Mouse (Mus musculus) embryonic facial prominence, embryonic 15.5 days (tissue): ENCODE data around the gene Mybbp1a. TPM values are rescaled to one million over a fixed set of nuclear protein-coding genes. Genes with fewer than 3 reads are reported as not detected.
A peak's percentile ranks its signal among the peaks of the same experiment; 100 is the strongest.

ENCODE experiments used
- ATAC-seq: fragments of 200-750 bp; cut with Nextera tagmentation; 2 replicates; pipeline ENCODE4 v1.8.0; 2017; ENCODE audit warnings: low read depth, moderate TSS enrichment; ENCODE audit not compliant: insufficient number of reproducible peaks, low FRiP score, low TSS enrichment
- H3K27ac ChIP-seq: fragments of 300-500 bp; sonication (generic); replicated peaks from 2 replicates; pipeline ENCODE4 v1.5.1; 2015; ENCODE audit warnings: mild to moderate bottlenecking, inconsistent platforms
- H3K27me3 ChIP-seq: fragments of 300-500 bp; sonication (generic); 2 replicates; pipeline ENCODE4 v1.6.1; 2015; ENCODE audit warnings: inconsistent platforms
- H3K36me3 ChIP-seq: fragments of 300-500 bp; sonication (generic); 2 replicates; pipeline ENCODE4 v1.6.1; 2015; ENCODE audit warnings: mild to moderate bottlenecking, inconsistent platforms
- H3K4me1 ChIP-seq: fragments of 300-500 bp; sonication (generic); 2 replicates; pipeline ENCODE4 v1.6.1; 2015; ENCODE audit warnings: inconsistent platforms
- H3K4me2 ChIP-seq: fragments of 300-500 bp; sonication (generic); replicated peaks from 2 replicates; pipeline ENCODE4 v1.6.1; 2015; ENCODE audit warnings: mild to moderate bottlenecking, inconsistent platforms
- H3K4me3 ChIP-seq: fragments of 300-500 bp; sonication (generic); replicated peaks from 2 replicates; pipeline ENCODE4 v1.5.1; 2015; ENCODE audit warnings: mild to moderate bottlenecking, inconsistent platforms
- H3K9ac ChIP-seq: fragments of 300-500 bp; sonication (generic); 2 replicates; pipeline ENCODE4 v1.6.1; 2015; ENCODE audit warnings: inconsistent platforms
- H3K9me3 ChIP-seq: fragments of 300-500 bp; sonication (generic); replicated peaks from 2 replicates; pipeline ENCODE4 v1.6.1; 2016; ENCODE audit warnings: inconsistent platforms
- WGBS: fragments of 180-500 bp; shearing (Covaris S2); methylation state at CpG from one replicate; pipeline ENCODE4 v1.1.7; 2015; 5-methylcytosine and 5-hydroxymethylcytosine counted together
- polyA plus RNA-seq: library from polyadenylated mRNA; unstranded; fragments of >200 nt; fragmentation: Nextera tagmentation; extraction: Ambion mirVana; gene quantifications from 2 replicates; pipeline ENCODE4 v1.2.1, GENCODE M21; 2015

Mybbp1a gene
- 123 and 138 TPM in 2 replicates for polyA plus RNA-seq

GRCm38 (mm10) chr11:72440965-72441664 lies at the start of gene Mybbp1a:
Mybbp1a (plus strand) TSS chr11:72441355.
- Histone ChIP-seq H3K4me1 (peaks cover 17% of the 10 kb centered on the region), H3K4me3 (peak within 1 kb of the TSS; percentile 74), H3K27me3 (no peaks in the 10 kb centered on the region), H3K9me3 (no peaks in the 10 kb centered on the region), H3K27ac (peak within 1 kb of the TSS; percentile 93), H3K4me2 (peak within 1 kb of the TSS; percentile 87), H3K36me3 (peaks cover 38% of the 10 kb centered on the region), H3K9ac (peak within 1 kb of the TSS; percentile 88)
- WGBS, result under 1% methylated on average over 46 of the region's 46 CpGs
- peak; percentile 92 for ATAC-seq

GRCm38 (mm10) chr11:72393243-72393642 lies 47.9 kb upstream of the Mybbp1a start:
- Histone ChIP-seq H3K4me1 (peaks cover 63% of the 10 kb centered on the region), H3K9ac (no peak overlapping the region), H3K27ac (0 out of 2 replicates have a peak overlapping the region, but pooled peaks have one; percentile 24), H3K36me3 (no peaks in the 10 kb centered on the region), H3K27me3 (no peaks in the 10 kb centered on the region), H3K4me2 (0 out of 2 replicates have a peak overlapping the region, but pooled peaks have one; percentile 5), H3K9me3 (no peaks in the 10 kb centered on the region), H3K4me3 (no peak overlapping the region)
- 78% methylated on average over 3 of the region's 3 CpGs for WGBS
- no peak for ATAC-seq

DNA sequence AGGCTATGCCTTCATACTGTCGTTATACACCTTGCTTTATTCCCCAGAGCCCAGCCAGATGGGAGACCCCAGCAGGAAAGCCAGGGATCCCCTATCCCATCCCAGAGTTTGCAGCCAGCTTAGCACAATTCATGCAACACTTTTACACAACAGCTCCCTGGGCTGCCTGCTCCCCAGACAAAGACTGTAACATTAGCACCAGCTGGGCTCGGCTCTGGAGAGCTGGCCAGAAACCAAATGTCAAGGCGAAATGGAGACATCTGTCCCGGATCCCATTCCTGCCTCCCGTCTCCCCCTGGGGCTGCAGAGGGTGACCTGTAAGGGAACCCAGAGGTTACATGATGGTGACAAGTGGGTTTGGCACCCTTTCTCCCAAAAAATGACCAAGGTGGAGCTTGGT lies 47.5 kb upstream of the Mybbp1a start:
- Histone ChIP-seq H3K9me3 (no peaks in the 10 kb centered on the region), H3K36me3 (no peaks in the 10 kb centered on the region), H3K27me3 (no peaks in the 10 kb centered on the region), H3K9ac (no peak overlapping the region), H3K27ac (0 out of 2 replicates have a peak overlapping the region, but pooled peaks have one; percentile 24), H3K4me2 (0 out of 2 replicates have a peak overlapping the region, but pooled peaks have one; percentile 5), H3K4me3 (no peak overlapping the region), H3K4me1 (peaks cover 59% of the 10 kb centered on the region)
- peak; percentile 37; the same call in 1 of the 2 replicates for ATAC-seq
- WGBS, result 16% methylated on average over 5 of the region's 5 CpGs

- H3K4me2 ChIP-seq, result no peak overlapping the region
- no peak overlapping the region for H3K9ac ChIP-seq
- H3K27me3 ChIP-seq, result no peaks in the 10 kb centered on the region
- ATAC-seq, result no peak
- H3K4me3 ChIP-seq, result no peak overlapping the region
- peaks cover 53% of the 10 kb centered on the region for H3K4me1 ChIP-seq
- no peak overlapping the region for H3K27ac ChIP-seq
- WGBS, result 80% methylated on average over 2 of the region's 2 CpGs
- no peaks in the 10 kb centered on the region for H3K36me3 ChIP-seq
- H3K9me3 ChIP-seq, result no peaks in the 10 kb centered on the region
Measured at GRCm38 (mm10) chr11:72394694-72395093, 46.5 kb upstream of the Mybbp1a start.

- 52% methylated on average over 6 of the region's 6 CpGs for WGBS
- Histone ChIP-seq H3K27me3 (no peaks in the 10 kb centered on the region), H3K36me3 (no peaks in the 10 kb centered on the region), H3K27ac (0 out of 2 replicates have a peak overlapping the region, but pooled peaks have one; percentile 4), H3K4me2 (no peak overlapping the region), H3K9ac (no peak overlapping the region), H3K9me3 (no peaks in the 10 kb centered on the region), H3K4me1 (peaks cover 52% of the 10 kb centered on the region), H3K4me3 (no peak overlapping the region)
- ATAC-seq, result no peak; the same call in 1 of the 2 replicates
Measured at GRCm38 (mm10) chr11:72395652-72396051, 45.5 kb upstream of the Mybbp1a start.

DNA sequence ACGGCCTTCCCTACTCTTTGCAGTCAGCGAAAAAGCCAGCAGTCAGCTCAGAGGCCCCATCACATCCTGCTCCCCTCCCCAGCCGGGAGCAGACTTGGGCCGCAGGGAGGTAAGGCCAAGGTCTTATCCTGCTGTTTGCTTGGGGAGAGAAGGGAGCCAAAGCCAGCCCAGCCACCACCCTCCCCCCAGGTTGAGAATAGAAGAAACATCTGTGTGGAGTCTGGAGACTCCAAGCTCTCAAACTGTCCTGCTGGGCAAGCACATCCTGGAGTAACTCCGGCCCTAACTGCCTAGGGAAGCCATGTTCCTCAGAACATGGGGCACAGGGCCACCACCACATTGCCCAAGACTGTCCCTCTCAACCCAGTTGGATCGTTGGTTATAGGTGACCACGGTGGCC lies 44.5 kb upstream of the Mybbp1a start:
- Histone ChIP-seq H3K4me1 (peaks cover 57% of the 10 kb centered on the region), H3K9ac (no peak overlapping the region), H3K9me3 (no peaks in the 10 kb centered on the region), H3K36me3 (no peaks in the 10 kb centered on the region), H3K4me2 (no peak overlapping the region), H3K27me3 (no peaks in the 10 kb centered on the region), H3K4me3 (no peak overlapping the region), H3K27ac (peak overlapping the region; percentile 79)
- ATAC-seq, result no peak
- WGBS, result 55% methylated on average over 7 of the region's 7 CpGs

- peak overlapping the region; percentile 79 for H3K27ac ChIP-seq
- peaks cover 58% of the 10 kb centered on the region for H3K4me1 ChIP-seq
- no peaks in the 10 kb centered on the region for H3K27me3 ChIP-seq
- H3K9me3 ChIP-seq, result no peaks in the 10 kb centered on the region
- H3K4me3 ChIP-seq, result no peak overlapping the region
- WGBS, result 27% methylated on average over 10 of the region's 10 CpGs
- H3K4me2 ChIP-seq, result no peak overlapping the region
- H3K36me3 ChIP-seq, result no peaks in the 10 kb centered on the region
- H3K9ac ChIP-seq, result no peak overlapping the region
- ATAC-seq, result no peak
Measured at GRCm38 (mm10) chr11:72397072-72397471, 44.1 kb upstream of the Mybbp1a start.

GRCm38 (mm10) chr11:72397811-72398525 lies 43.2 kb upstream of the Mybbp1a start:
- WGBS, result 57% methylated on average over 8 of the region's 8 CpGs
- ATAC-seq, result no peak

DNA sequence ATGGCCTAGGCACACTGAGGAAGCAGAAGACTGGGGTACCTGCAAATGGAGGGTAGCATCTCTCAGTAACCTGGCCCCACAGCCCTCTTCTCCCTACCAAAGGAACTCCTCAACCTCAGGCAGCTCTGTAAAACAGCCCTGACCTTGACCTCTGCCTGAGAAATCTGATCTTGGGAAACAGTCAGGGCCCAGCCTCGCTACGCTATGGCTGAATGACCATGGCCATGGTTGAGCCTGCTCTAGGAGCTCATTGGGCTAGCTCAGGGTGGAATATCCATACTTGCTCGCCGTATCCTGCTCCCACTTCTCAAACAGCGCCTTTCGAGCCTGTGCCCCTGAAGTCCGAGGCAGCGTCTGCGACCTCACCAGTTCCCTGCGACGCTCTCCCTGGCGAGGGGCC lies 40.1 kb upstream of the Mybbp1a start:
- 75% methylated on average over 12 of the region's 12 CpGs for WGBS
- Histone ChIP-seq H3K27me3 (no peaks in the 10 kb centered on the region), H3K4me1 (peaks cover 31% of the 10 kb centered on the region), H3K36me3 (no peaks in the 10 kb centered on the region), H3K4me3 (no peak overlapping the region), H3K9me3 (no peaks in the 10 kb centered on the region), H3K27ac (0 out of 2 replicates have a peak overlapping the region, but pooled peaks have one; percentile 7), H3K4me2 (no peak overlapping the region), H3K9ac (no peak overlapping the region)
- ATAC-seq, result no peak

More at GRCm38 (mm10) chr11:72397811-72398525, 43.2 kb upstream of the Mybbp1a start:
- H3K9ac ChIP-seq, result no peak overlapping the region
- no peak overlapping the region for H3K4me3 ChIP-seq
- peaks cover 58% of the 10 kb centered on the region for H3K4me1 ChIP-seq
- no peaks in the 10 kb centered on the region for H3K27me3 ChIP-seq
- peak overlapping the region; percentile 79; the same call in 1 of the 2 replicates for H3K27ac ChIP-seq
- no peaks in the 10 kb centered on the region for H3K9me3 ChIP-seq
- H3K4me2 ChIP-seq, result no peak overlapping the region
- no peaks in the 10 kb centered on the region for H3K36me3 ChIP-seq

DNA sequence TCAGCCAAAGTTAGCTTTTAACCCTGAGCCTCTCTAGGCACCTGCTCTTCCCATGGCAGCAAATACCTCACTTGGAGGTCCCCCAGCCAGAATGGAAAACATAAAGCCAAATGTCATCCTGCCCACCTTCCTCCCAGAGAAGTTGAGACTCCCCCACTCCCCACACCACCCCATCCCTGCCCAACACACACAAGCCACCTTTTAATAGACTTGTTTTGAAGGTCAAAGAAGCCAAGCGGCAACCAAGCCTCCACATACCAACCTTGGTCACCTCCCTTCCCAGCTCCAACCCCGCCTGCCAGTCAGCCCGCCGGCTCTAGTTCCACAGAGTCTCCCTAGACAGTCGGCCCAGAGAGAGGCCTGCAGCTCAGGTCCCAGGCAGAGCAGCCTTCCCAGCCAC lies 39.1 kb upstream of the Mybbp1a start:
- no peaks in the 10 kb centered on the region for H3K9me3 ChIP-seq
- WGBS, result 64% methylated on average over 5 of the region's 5 CpGs
- H3K4me2 ChIP-seq, result no peak overlapping the region
- H3K9ac ChIP-seq, result no peak overlapping the region
- peaks cover 25% of the 10 kb centered on the region for H3K4me1 ChIP-seq
- no peak overlapping the region for H3K4me3 ChIP-seq
- no peak for ATAC-seq
- no peaks in the 10 kb centered on the region for H3K36me3 ChIP-seq
- H3K27ac ChIP-seq, result no peak overlapping the region
- no peaks in the 10 kb centered on the region for H3K27me3 ChIP-seq

DNA sequence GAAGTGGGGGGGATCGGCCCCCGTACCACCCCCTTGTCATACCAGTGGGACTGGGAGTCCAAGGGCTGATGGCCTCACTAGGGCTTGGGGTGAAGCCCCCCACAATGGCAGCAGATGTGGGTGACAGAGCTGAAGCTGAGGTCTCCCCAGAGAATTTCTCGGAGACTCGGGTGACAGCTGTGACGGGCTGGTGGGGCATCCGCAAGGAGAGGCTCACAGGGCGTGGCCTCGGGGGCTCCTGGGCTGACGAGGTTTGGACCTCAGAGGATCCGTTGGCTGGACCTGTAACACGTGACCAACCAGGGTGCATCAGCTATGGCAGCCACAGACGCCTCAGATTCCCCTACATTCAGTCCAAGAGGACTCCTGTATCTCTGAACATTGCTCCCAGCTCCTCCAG lies 38.2 kb upstream of the Mybbp1a start:
- Histone ChIP-seq H3K9me3 (no peaks in the 10 kb centered on the region), H3K9ac (no peak overlapping the region), H3K4me3 (no peak overlapping the region), H3K27me3 (no peaks in the 10 kb centered on the region), H3K4me1 (peaks cover 17% of the 10 kb centered on the region), H3K36me3 (no peaks in the 10 kb centered on the region), H3K27ac (no peak overlapping the region), H3K4me2 (no peak overlapping the region)
- ATAC-seq, result no peak
- 85% methylated on average over 12 of the region's 12 CpGs for WGBS
